Mouse (Mus musculus) urinary bladder, adult 2 months (tissue): ENCODE data around the gene Gp2. TPM values are rescaled to one million over a fixed set of nuclear protein-coding genes. Genes with fewer than 3 reads are reported as not detected.

Experiments
- DNase-seq: peaks from one replicate; pipeline ENCODE4 v3.0.0; 2022; ENCODE audit warnings: low spot score
- polyA plus RNA-seq: library from polyadenylated mRNA; depleted of rRNA; stranded (reverse); fragments of >200 nt; gene quantifications from 2 replicates; pipeline ENCODE4 v1.2.3, GENCODE M21; 2012; rRNA removed

Gene Gp2
- polyA plus RNA-seq, result 0.03 TPM in 1 of 2 replicates, not detected in the other

DNA sequence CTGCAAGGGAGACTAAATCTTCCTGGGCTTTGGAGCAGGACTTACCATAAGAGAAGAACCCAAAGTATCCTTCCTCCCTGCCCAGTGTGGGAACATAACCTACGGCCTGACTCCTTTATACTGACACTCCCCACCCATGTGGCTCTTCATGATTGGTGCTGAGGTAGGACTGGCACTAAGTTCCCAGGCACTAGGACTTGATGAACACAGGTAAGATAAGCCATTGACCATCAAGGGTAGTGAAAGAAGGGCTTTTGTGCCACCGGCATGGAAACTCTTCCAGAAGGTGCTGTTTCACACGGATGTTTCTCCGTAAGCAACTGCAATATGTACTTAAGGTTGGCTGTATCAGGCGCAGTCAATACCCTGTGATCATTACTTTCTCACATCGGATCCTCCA, at the start of gene Gp2:
Gp2 (minus strand) TSS at position 101 of the 400 bp plus-strand sequence.
- DNase-seq, result no peak

DNA sequence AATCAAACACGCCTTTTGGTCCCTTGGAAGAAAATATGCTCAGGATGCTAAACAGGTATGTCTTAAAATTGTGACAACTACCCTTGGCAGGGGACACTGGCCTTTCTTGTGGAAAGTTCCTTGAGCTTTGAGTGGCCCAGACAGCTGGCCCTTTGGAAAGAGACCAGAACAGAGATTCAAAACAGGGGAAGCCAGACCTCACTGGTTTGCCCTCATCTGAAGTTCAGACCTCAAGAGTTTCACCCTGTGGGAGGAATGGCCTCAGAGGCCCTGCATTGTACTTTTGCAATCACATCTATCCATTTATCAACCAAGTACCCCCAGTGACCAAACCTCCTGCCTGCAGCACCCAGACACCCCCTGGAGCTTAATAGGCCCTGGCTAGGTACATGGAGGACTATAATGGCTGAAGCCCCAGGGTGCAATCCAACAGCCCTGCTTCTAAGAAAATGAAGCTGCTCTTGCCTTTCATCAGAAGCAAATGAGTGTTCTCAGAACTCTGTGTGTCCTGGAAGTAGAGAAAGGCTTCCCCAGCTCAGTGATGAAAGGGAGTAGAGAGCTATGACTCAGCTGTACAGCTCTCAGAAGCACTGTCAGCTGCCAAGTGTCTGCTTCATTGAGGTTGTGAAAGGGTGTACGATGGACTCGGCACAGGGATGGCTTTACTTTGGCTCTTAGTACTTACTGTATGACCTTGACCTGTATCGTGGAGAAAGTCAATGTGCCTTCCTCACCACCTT, 31.1 kb upstream of the Gp2 start:
- DNase-seq, result no peak

DNA sequence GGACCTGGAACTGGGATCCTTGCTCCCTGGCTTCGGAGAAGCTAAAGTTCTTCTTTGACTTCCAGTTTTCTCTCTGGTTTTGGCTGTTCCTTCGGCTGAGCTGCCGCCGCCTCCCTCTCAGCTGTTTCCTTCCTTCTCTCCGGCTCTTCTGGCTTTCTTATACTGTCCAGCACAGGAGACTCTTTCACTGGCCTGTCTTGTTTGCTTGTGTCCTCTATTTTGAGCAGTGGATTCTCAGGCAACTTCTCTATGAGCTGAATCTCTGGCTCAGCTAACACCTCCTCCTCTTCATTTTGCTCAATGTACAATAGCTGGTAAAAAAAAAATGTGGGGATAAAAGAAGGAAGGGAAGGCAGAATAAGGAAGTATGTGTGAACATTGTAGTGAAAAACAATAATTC, 27.6 kb upstream of the Gp2 start:
- no peak for DNase-seq

DNA sequence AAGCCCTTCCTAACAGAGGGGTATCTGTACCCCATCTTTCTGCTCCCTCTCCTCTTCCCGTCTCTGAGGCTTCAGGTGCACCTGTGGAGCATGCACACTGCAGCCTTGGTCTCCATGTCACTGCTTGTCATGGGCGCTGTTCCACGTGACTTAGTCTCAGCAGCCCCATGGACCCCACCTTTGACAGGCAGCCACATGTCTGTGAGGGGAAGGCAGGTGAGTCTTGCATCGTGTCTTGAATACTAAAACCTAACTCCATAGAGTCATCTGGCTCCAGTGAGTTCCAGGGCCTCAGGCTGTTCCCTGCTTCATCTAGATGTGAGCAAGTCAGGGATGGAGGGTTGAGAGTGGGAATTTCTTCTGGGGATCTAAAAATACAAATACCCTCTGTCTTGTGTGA, 25.1 kb upstream of the Gp2 start:
- DNase-seq, result no peak

DNA sequence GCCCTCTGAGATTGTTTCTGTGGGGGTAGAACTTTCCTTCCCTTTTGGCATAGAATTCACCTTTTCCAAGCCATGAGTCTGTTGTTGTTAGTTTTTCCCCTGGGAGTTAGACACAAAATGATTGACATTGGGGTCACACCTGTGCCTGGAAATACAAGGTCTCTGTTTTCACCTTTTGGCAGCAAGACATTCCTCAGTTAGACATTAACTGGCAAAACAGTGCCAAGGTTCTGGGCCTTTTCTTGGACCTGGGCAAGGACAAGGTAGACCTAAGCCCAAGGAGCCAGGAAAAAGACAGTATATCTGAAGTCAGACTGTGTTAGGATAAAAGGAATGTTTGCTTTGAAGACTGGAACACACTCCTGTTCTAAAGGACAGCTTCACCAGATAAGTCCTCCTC, 20.2 kb upstream of the Gp2 start, which contains the start of gene Umod:
Umod (minus strand) TSS at position 27 of the 400 bp plus-strand sequence.
- DNase-seq, result no peak

DNA sequence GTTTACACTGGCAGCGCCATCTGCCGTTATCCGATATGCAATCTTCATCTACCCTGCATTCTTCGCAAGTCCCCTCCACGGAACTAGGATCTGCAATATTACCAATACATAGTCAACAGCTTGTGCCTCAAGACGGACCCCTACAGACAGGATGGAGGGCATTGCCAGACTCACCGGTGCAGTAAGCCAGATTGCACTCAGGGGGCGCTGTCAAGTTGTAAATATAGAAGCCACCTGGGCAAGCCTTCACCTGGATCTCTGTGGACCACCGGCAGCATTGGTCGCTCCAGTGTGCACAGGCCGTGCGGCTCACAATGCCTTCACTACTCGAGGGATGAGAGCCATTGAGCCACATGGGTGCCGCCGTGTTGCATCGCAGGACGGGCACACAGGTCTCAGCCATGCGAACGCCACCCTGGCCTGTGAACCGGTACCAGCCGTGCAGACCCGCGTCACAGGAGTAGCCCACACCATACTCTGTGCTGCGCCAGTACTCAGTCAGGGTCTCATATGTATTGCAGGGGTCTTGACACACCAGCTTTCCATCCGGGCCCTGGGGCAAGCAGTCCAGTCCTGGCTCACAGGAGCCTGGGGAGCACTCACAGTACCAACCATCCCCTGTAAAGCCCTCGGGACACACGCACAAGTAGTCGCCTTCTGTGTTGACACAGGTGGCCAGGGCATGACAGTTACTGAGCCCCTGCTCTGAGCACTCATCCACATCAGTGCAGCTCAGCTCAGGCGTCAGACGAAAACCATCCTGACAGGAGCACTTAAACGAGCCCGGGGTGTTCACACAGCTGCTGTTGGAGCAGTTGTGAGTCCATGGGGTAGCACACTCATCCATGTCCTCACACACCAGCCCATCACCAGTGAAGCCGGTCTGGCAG, 17.7 kb upstream of the Gp2 start:
- DNase-seq, result no peak

DNA sequence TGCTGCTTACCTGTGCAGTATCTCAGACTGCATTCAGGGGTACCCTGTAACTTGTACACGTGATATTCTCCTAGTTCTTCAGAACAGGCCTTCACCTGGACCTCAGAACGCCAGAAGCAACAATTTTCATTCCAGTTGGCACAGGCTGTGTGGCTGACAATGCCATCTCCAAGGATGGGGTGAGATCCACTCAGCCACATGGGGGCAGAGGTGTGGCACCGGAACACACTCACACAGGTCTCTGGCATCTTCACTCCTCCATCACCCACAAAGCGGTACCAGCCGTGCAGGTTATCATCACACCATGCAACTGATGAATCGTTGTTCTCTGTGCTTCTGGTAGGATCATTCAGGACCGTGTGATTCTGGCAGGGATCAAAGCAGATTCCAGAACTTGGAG, 4.9 kb downstream of the Gp2 start:
- no peak for DNase-seq

DNA sequence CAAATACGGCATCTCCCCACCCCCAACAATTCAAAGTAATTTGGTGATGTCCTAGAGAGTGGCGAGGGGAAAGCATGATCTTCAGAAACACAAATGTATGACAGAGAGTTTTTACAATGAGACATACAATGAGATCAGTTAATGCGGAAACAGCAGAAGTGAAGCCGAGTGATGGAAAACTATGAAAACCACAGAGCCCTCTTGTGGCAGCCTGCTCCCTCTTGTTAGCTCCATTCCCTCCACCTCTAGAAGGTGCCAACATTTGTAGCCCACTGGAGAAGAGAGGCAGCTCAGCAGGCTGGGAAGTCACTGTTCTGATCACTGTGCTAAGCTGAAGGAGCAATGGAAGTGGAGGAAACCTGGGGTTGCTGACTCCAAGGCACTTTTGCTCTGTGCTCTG, 15.2 kb downstream of the Gp2 start:
- DNase-seq, result no peak

DNA sequence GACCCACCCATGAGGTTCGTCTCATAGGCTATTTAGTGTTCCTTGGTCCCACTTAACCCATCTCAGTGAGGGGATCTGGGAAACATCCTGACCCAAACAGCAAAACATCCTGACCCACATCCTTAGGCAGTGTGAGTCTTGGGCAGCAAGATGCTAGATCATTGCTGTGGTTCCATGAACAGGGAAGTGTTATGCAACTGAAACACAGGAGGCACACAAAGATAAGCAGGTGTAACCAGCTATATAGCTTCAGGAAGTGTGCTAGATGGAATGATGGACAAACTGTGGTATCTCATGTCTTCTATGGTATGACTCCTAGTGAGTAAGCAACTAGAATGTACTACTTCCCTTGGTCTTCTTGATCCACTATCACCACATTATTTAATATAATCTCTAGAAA, 17.1 kb downstream of the Gp2 start:
- DNase-seq, result no peak

DNA sequence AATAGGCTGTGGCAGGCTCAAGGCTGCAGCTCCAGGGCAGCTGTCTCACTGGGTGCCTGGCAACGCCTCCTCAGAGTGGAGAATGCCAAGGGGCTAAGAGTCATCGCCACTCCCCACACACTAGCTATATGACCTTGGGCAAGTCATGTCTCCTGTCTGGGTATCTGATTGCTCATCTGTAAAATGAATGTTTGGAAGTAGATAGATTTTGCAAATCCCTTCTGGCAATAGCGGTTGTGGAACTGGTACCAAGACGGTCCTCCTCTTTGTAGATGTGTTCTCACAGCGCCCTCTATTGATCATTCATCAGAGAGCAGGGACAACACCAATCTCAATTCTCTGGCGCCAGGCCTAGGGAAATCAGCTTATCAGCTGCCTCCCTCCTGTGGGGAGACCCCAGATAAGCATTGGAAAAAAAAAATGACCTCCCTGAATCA, 31.9 kb downstream of the Gp2 start:
- no peak for DNase-seq

DNA sequence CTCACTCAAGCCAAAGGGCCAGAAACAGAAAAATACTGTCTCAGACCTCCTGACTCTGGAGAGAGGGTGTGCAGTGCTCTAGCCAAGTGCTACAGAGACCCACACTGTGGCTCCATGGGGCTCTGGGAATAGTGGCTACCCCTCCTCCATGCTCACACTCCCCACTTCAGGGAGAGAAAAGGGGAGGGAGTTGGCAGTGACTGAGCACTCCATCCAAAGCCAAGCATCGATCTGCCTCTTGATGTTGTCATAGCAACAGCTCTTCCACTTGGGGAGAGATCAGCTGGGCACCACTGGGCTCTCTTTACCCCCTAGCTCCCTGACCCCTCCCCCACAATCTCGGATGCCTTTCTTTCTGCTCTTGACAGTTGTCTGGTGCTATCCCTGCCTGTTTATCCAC, 38.4 kb downstream of the Gp2 start:
- no peak for DNase-seq

DNA sequence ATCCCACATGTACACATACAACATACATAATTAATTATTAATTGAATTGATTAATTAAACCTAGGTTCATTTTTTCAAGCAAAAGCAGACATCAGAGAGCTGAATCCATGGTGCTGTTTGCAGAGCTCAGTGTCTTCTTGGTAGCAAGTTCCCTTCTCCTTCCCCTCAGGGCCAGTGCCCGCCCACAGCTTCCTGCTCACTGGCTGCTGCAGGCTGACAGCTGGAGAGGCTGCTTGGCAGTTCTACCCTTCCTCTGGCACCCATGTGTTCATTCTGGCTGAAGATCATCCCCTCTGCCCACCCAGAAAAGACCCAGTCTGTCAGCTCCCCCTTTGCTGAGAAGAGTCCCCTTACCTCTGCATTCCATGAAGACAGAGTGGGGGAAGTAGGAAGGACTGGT, 40.6 kb downstream of the Gp2 start:
- no peak for DNase-seq

DNA sequence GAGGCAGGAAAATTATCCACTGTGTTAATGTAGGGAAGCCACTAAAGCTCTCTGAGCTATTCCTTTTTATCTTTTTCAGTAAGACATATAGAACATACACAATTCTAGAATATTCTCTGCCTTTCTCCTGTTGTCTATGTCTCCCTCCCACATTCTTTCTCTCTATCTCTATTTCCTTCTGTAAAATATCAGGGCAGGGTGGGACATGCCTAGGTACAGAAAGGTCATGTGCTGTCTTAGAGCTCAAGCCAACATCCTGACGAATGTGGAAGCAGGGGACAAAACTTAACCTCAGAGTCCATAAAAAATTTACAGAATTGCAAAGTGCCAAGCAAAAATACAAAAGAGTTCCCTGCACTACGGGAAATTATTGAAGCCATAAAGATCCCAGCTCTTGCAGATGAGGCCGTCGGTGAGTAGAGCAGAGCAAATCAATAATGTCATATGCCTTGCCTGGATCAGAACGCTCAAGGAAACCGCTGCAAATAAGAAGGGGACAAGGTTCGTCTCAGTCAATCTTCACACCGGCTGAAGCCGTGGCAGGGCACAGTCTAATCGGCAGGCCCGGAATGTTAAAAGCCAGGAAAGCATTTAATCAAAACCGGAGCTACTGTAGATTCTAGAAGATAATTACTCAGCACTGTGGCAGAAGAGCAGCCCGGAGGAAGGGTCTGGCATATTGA, 64.9 kb downstream of the Gp2 start:
- no peak for DNase-seq

Other genes with a start within 250 kb of the Gp2 start
- gene Umod, start 20.0 kb upstream of the Gp2 start, polyA plus RNA-seq, result not detected in 2 replicates
- 0.22 and 0.23 TPM in 2 replicates for gene Acsm5, start 60.2 kb upstream of the Gp2 start, polyA plus RNA-seq
- gene Pdilt, start 64.2 kb upstream of the Gp2 start, polyA plus RNA-seq, result not detected in 2 replicates
- not detected in 2 replicates for gene Acsm2, start 95.1 kb upstream of the Gp2 start, polyA plus RNA-seq
- 0.04 TPM in 1 of 2 replicates, not detected in the other for gene Acsm1, start 147.7 kb upstream of the Gp2 start, polyA plus RNA-seq
- not detected in 2 replicates for gene Acsm4, start 230.7 kb upstream of the Gp2 start, polyA plus RNA-seq